Mouse (Mus musculus) neural tube, embryonic 14.5 days (tissue): ENCODE results near the gene Btbd35f30. TPM values are rescaled to one million over a fixed set of nuclear protein-coding genes. Genes with fewer than 3 reads are reported as not detected.
"Not testable (repeated sequence)": the region's sequence is repeated elsewhere in the genome, so short reads cannot be mapped to it uniquely, and the experiment has no call there.

Experiments
- ATAC-seq: fragments of 200-750 bp; cut with Nextera tagmentation; 2 replicates; pipeline ENCODE4 v1.8.0; 2017; ENCODE audit warnings: low read depth, mild to moderate bottlenecking, moderate TSS enrichment, moderate library complexity
- H3K27ac ChIP-seq: fragments of 300-500 bp; sonication (generic); 2 replicates; pipeline ENCODE4 v1.5.1; 2014; ENCODE audit warnings: low read depth, mild to moderate bottlenecking, control low read depth, low read length, moderate library complexity, mixed read lengths
- H3K27me3 ChIP-seq: fragments of 300-500 bp; sonication (generic); 2 replicates; pipeline ENCODE4 v1.6.1; 2014; ENCODE audit warnings: low read length; ENCODE audit not compliant: control insufficient read depth, insufficient read depth
- H3K36me3 ChIP-seq: fragments of 300-500 bp; sonication (generic); 2 replicates; pipeline ENCODE4 v1.6.1; 2014; ENCODE audit warnings: low read length, mixed read lengths; ENCODE audit not compliant: control insufficient read depth, insufficient read depth
- H3K4me1 ChIP-seq: fragments of 300-500 bp; sonication (generic); 2 replicates; pipeline ENCODE4 v1.6.1; 2014; ENCODE audit warnings: low read length; ENCODE audit not compliant: control insufficient read depth, insufficient read depth
- H3K4me2 ChIP-seq: fragments of 300-500 bp; sonication (generic); 2 replicates; pipeline ENCODE4 v1.6.1; 2014; ENCODE audit warnings: mild to moderate bottlenecking, low read depth, low read length, control low read depth
- H3K4me3 ChIP-seq: fragments of 300-500 bp; sonication (generic); 2 replicates; pipeline ENCODE4 v1.5.1; 2014; ENCODE audit warnings: low read depth, low read length, control low read depth, mixed read lengths
- H3K9ac ChIP-seq: fragments of 300-500 bp; sonication (generic); replicated peaks from 2 replicates; pipeline ENCODE4 v1.6.1; 2014; ENCODE audit warnings: low read depth, mild to moderate bottlenecking, control low read depth, low read length, mixed read lengths
- H3K9me3 ChIP-seq: fragments of 300-500 bp; sonication (generic); 2 replicates; pipeline ENCODE4 v1.6.1; 2016; ENCODE audit warnings: low read length; ENCODE audit not compliant: control insufficient read depth
- WGBS: fragments of 180-500 bp; shearing (Covaris S2); extraction: QIAGEN DNeasy Blood & Tissue Kit; methylation state at CpG from one replicate; pipeline ENCODE4 v1.1.7; 2014; 5-methylcytosine and 5-hydroxymethylcytosine counted together
- polyA plus RNA-seq: library from polyadenylated mRNA; unstranded; fragments of >200 nt; fragmentation: Nextera tagmentation; extraction: Ambion mirVana; gene quantifications from 2 replicates; pipeline ENCODE4 v1.2.1, GENCODE M21; 2014

Btbd35f30 gene
- polyA plus RNA-seq, result not detected in 2 replicates

DNA sequence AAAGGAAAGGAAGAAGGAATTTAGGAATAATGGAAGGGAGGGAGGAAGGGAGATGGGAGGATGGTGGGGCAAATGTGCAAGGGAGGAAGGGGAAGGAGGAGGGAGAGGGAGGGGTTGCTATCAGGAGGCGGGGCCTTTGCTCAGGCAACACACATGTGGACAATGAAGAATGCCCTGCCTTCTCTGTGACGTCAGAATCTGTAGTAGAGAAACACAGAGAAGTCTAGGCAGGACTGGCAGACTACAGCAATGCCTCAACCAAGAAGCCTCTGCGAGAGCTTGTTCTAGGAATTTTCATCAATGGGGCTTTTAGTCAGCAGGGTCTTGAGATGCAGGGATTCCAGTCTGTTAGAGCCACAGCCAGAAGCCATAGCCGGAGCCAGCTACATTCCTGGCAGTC is at the start of gene Btbd35f30:
Btbd35f30 (plus strand) TSS at position 301 of the 400 bp plus-strand sequence.
- not testable (repeated sequence) for H3K9me3 ChIP-seq, H3K36me3 ChIP-seq, H3K4me2 ChIP-seq, H3K27me3 ChIP-seq, H3K27ac ChIP-seq, ATAC-seq, H3K4me1 ChIP-seq, H3K4me3 ChIP-seq, H3K9ac ChIP-seq
- no CpG with 5 or more reads among the region's 4 CpGs for WGBS

DNA sequence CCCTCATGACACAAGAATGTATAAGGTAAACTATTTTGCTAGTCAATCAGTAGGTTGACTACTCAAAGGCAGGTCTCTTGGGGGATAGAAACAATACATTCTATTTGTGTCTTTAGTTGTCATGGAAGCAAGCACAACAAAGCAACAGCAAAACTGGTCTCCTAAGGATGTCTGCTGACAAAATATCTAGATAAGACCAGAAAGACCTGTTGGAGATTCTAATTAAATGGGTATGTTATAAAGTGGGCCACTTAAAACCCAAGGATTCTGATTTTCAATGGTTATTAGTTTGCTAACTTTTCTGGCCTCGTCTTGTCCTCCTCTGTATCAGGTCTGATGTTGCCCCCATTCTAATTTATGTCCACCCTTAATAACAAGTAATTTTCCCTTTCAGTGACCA is 47.0 kb downstream of the Btbd35f30 start, which contains the start of gene Gm21789:
Gm21789 (plus strand) TSS at position 301 of the 400 bp plus-strand sequence.
- not testable (repeated sequence) for H3K9me3 ChIP-seq, H3K4me2 ChIP-seq, H3K9ac ChIP-seq, H3K4me3 ChIP-seq, H3K4me1 ChIP-seq, H3K36me3 ChIP-seq, H3K27ac ChIP-seq, H3K27me3 ChIP-seq, ATAC-seq
- no CpG with 5 or more reads among the region's 1 CpGs for WGBS

Other genes with a start within 250 kb of the Btbd35f30 start
- gene Gm5926, start 243.9 kb upstream of the Btbd35f30 start, polyA plus RNA-seq, result not detected in 2 replicates
- gene Btbd35f21, start 168.5 kb upstream of the Btbd35f30 start, polyA plus RNA-seq, result not detected in 2 replicates
- not detected in 2 replicates for gene Gm21789, start 47.1 kb downstream of the Btbd35f30 start, polyA plus RNA-seq
- gene Btbd35f5, start 79.3 kb downstream of the Btbd35f30 start, polyA plus RNA-seq, result not detected in 2 replicates